Mouse (Mus musculus): Measurements from ENCODE around the gene Kif22. TPM values are rescaled to one million over a fixed set of nuclear protein-coding genes. Genes with fewer than 3 reads are reported as not detected.

The Kif22 gene
- polyA plus RNA-seq, 1 experiment = 0.67 TPM

DNA sequence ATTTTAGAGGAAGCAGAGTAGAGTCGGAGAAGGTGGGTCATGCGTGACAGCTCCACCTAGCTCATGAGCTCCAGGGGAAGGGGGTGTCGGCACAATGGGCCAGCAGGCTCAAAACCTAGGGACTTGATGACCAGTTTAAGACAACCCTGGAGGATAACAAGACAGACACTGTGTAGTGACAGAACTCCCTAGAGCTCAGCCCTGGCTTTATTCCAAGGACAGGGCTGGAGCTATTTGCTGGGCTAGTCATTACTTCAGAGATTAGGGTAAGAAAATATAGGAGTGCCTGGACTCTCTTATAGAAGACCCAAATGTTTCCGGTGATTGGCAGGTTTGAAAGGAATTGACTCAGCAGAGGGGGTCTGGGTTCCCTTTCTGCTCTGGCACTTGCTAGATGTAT is 30.9 kb upstream of the Kif22 start:
- no peak overlapping the region for H3K4me3 ChIP-seq (ENCODE audit: insufficient read depth, low read depth, low read length)
- H3K27me3 ChIP-seq (replicated peaks; ENCODE audit: control insufficient read depth, insufficient read depth, low read length) = no peaks in the 10 kb centered on the region
- 68% methylated on average over 4 of the region's 4 CpGs for WGBS
- H3K4me1 ChIP-seq (ENCODE audit: control insufficient read depth, insufficient read depth, low read length) = peaks cover 11% of the 10 kb centered on the region
- no peak for TF ChIP-seq POLR2A (IDR thresholded peaks at IDR 0.05; ENCODE audit: low read depth, low read length)
- no peak for TF ChIP-seq CTCF (conservative IDR thresholded peaks at IDR 0.05; ENCODE audit: insufficient read depth, insufficient read length, low read depth, low read length)
- H3K36me3 ChIP-seq (ENCODE audit: control insufficient read depth, insufficient read depth, low read length) = no peaks in the 10 kb centered on the region
- DNase-seq = no peak
- no peak overlapping the region for H3K27ac ChIP-seq (ENCODE audit: insufficient read depth, low read depth, low read length)

DNA sequence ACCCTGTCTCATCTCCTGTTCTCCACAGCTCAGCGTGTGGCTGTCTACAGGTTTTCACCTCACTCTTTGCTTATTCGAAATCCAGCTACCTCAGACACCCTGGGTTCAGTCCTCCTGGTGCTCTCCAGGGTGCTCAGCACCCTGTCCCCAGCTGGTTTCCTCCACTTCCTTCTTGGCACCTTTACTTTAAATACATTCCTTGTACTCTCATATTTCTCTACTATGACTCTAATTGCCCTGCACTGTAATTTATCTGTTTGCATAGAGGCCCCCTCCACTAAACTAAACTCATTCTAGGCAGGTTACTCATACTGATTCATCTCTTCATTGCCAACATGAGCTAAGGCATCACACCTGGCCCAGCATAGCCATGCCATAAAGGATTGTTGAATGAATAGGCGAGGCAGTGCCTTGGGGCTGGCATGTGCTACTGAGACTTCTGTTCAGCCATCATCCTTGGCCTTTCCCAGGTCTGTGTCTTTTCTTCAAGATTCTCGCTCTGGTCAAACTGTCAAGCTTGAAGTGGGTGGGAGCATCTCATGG is 28.7 kb upstream of the Kif22 start:
- Histone ChIP-seq H3K4me1 (ENCODE audit: control insufficient read depth, insufficient read depth, low read length) (peaks cover 2% of the 10 kb centered on the region; the same call in 1 of the 2 replicates), H3K27me3 (replicated peaks; ENCODE audit: control insufficient read depth, insufficient read depth, low read length) (no peaks in the 10 kb centered on the region), H3K36me3 (ENCODE audit: control insufficient read depth, insufficient read depth, low read length) (no peaks in the 10 kb centered on the region), H3K27ac (ENCODE audit: insufficient read depth, low read depth, low read length) (no peak overlapping the region), H3K4me3 (ENCODE audit: insufficient read depth, low read depth, low read length) (no peak overlapping the region)
- WGBS = 85% methylated on average over 4 of the region's 4 CpGs
- no peak for DNase-seq
- TF ChIP-seq POLR2A (IDR thresholded peaks at IDR 0.05; ENCODE audit: low read depth, low read length) (no peak), CTCF (conservative IDR thresholded peaks at IDR 0.05; ENCODE audit: insufficient read depth, insufficient read length, low read depth, low read length) (no peak)

DNA sequence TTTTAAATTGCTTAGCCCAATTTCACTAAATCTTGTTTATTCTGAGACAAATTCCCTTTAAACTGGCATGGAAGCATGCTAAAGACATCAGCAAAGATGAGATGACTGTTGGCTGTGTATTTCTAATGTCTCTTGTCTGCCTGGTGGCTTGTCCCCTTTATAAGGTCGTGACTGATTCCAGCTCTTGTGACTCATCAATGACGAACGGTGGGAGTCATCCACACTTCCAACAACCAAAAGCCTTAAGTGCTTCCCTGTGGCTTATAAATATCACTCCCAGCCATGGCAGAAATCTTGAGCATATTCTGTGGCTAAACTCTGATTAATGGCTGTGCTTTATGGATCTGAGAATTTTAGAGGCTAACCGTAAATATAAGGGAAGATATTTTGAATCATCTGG is 24.0 kb upstream of the Kif22 start:
- no peak for DNase-seq
- Histone ChIP-seq H3K4me1 (ENCODE audit: control insufficient read depth, insufficient read depth, low read length) (no peaks in the 10 kb centered on the region), H3K4me3 (ENCODE audit: insufficient read depth, low read depth, low read length) (no peak overlapping the region), H3K27me3 (replicated peaks; ENCODE audit: control insufficient read depth, insufficient read depth, low read length) (no peaks in the 10 kb centered on the region), H3K36me3 (ENCODE audit: control insufficient read depth, insufficient read depth, low read length) (no peaks in the 10 kb centered on the region), H3K27ac (ENCODE audit: insufficient read depth, low read depth, low read length) (no peak overlapping the region)
- 71% methylated on average over 4 of the region's 4 CpGs for WGBS
- TF ChIP-seq CTCF (conservative IDR thresholded peaks at IDR 0.05; ENCODE audit: insufficient read depth, insufficient read length, low read depth, low read length) (no peak), POLR2A (IDR thresholded peaks at IDR 0.05; ENCODE audit: low read depth, low read length) (no peak)

DNA sequence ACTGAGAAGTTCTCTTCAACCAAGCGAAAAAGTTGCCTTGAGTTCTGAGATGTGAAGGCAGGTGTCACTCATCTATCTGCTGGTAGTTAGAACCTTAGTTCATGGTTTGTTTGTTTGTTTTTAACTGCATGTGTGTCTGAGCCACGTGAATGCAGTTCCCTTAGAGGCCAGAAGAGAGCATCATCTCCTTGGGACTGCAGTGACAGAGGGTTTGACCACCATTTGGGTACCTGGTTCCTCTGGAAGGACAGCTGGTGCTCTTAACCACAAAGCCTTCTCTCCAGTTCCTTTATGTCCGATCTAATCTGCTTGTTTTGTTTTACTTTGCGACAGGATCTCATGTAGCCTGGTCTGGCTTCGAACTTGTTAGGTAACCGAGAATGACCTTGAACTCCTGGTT is 23.3 kb upstream of the Kif22 start:
- H3K4me1 ChIP-seq (ENCODE audit: control insufficient read depth, insufficient read depth, low read length) = no peaks in the 10 kb centered on the region
- no peak overlapping the region for H3K4me3 ChIP-seq (ENCODE audit: insufficient read depth, low read depth, low read length)
- TF ChIP-seq POLR2A (IDR thresholded peaks at IDR 0.05; ENCODE audit: low read depth, low read length) = no peak
- no peak for TF ChIP-seq CTCF (conservative IDR thresholded peaks at IDR 0.05; ENCODE audit: insufficient read depth, insufficient read length, low read depth, low read length)
- no peaks in the 10 kb centered on the region for H3K27me3 ChIP-seq (replicated peaks; ENCODE audit: control insufficient read depth, insufficient read depth, low read length)
- DNase-seq = no peak
- 91% methylated on average over 6 of the region's 6 CpGs for WGBS
- no peak overlapping the region for H3K27ac ChIP-seq (ENCODE audit: insufficient read depth, low read depth, low read length)
- H3K36me3 ChIP-seq (ENCODE audit: control insufficient read depth, insufficient read depth, low read length) = no peaks in the 10 kb centered on the region

DNA sequence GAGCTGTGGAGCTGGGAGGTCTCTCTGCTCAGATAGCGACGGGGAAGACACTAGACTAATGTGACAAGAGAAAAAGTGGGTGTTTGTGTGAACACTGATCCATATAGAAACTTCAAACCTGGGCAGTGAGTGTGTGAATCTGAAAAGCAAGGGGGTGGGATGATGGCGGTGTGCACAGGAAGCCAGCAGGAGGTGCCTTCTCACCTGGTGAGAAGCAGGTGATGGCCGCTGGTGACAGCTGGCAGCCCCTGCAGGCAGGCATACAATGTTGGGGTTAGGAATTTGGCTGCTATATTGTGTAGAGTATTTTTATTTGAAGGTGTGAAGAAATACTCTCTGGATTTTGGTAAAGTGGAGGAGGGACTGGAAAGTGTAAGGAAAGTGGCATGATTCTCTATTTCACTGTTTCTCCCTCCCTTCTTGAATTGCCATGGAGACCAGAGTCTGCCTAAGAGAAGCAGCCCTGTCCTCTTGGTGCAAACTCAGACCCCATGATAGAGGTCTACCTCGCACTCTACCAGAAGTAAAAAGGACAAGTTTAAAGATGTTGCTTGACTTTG is 12.8 kb upstream of the Kif22 start:
- no peak overlapping the region for H3K27ac ChIP-seq (ENCODE audit: insufficient read depth, low read depth, low read length)
- no peaks in the 10 kb centered on the region for H3K4me1 ChIP-seq (ENCODE audit: control insufficient read depth, insufficient read depth, low read length)
- WGBS = 71% methylated on average over 5 of the region's 5 CpGs
- TF ChIP-seq POLR2A (IDR thresholded peaks at IDR 0.05; ENCODE audit: low read depth, low read length) (no peak), CTCF (conservative IDR thresholded peaks at IDR 0.05; ENCODE audit: insufficient read depth, insufficient read length, low read depth, low read length) (no peak)
- no peaks in the 10 kb centered on the region for H3K27me3 ChIP-seq (replicated peaks; ENCODE audit: control insufficient read depth, insufficient read depth, low read length)
- H3K4me3 ChIP-seq (ENCODE audit: insufficient read depth, low read depth, low read length) = no peak overlapping the region
- H3K36me3 ChIP-seq (ENCODE audit: control insufficient read depth, insufficient read depth, low read length) = no peaks in the 10 kb centered on the region
- DNase-seq = no peak

DNA sequence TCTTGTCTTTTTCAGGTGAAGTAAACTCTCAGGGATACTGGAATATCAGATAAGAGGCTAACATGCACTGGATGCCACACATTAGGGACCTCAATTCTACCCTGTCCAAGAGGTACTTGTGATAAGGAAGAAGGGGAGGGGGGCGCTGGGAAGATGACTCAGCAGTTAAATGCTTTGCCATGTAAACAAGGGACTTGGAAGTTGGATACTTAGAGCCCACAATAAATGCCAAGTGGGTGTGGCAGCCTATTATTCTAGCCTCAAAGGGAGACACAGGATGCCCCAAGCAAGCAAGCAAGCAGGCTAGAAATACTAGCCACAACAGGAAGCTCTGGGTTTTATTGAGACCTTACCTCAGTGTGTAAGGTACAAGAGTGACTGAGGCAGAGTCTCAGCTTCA is 11.0 kb downstream of the Kif22 start:
- TF ChIP-seq POLR2A (IDR thresholded peaks at IDR 0.05; ENCODE audit: low read depth, low read length) (no peak), CTCF (conservative IDR thresholded peaks at IDR 0.05; ENCODE audit: insufficient read depth, insufficient read length, low read depth, low read length) (no peak)
- 95% methylated on average over 1 of the region's 1 CpGs for WGBS
- no peak overlapping the region for H3K4me3 ChIP-seq (ENCODE audit: insufficient read depth, low read depth, low read length)
- no peaks in the 10 kb centered on the region for H3K36me3 ChIP-seq (ENCODE audit: control insufficient read depth, insufficient read depth, low read length)
- H3K4me1 ChIP-seq (ENCODE audit: control insufficient read depth, insufficient read depth, low read length) = peaks cover 4% of the 10 kb centered on the region; the same call in 1 of the 2 replicates
- no peak for DNase-seq
- no peak overlapping the region for H3K27ac ChIP-seq (ENCODE audit: insufficient read depth, low read depth, low read length)
- no peaks in the 10 kb centered on the region for H3K27me3 ChIP-seq (replicated peaks; ENCODE audit: control insufficient read depth, insufficient read depth, low read length)

DNA sequence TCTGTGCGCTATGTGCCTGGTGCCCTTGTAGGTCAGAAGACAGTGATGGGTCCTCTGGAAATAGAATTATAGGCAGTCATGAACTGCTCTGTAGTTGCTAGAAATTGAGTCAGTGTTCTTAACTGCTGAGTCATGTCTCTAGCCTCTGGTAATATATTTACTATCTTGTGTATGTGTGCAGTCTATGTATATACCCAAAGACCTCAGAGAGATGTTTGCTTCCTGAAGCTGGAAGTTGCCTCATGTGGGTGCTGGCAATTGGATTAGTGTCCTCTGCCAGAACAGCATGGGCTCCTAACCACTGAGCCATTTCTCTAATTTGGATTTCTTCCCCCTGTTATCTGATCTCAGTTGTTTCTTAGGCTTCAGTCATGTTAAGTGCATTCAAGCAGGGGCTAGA is 12.1 kb downstream of the Kif22 start:
- Histone ChIP-seq H3K4me1 (ENCODE audit: control insufficient read depth, insufficient read depth, low read length) (peaks cover 4% of the 10 kb centered on the region; the same call in 1 of the 2 replicates), H3K36me3 (ENCODE audit: control insufficient read depth, insufficient read depth, low read length) (no peaks in the 10 kb centered on the region), H3K4me3 (ENCODE audit: insufficient read depth, low read depth, low read length) (no peak overlapping the region), H3K27me3 (replicated peaks; ENCODE audit: control insufficient read depth, insufficient read depth, low read length) (no peaks in the 10 kb centered on the region), H3K27ac (ENCODE audit: insufficient read depth, low read depth, low read length) (no peak overlapping the region)
- WGBS = 95% methylated on average over 1 of the region's 1 CpGs
- no peak for TF ChIP-seq POLR2A (IDR thresholded peaks at IDR 0.05; ENCODE audit: low read depth, low read length)
- no peak for TF ChIP-seq CTCF (conservative IDR thresholded peaks at IDR 0.05; ENCODE audit: insufficient read depth, insufficient read length, low read depth, low read length)
- no peak for DNase-seq
